Mouse (Mus musculus): ENCODE results near the gene Rtl8c. TPM values are rescaled to one million over a fixed set of nuclear protein-coding genes. Genes with fewer than 3 reads are reported as not detected.
A peak's percentile ranks its signal among the peaks of the same experiment; 100 is the strongest.
"Not testable (repeated sequence)": the region's sequence is repeated elsewhere in the genome, so short reads cannot be mapped to it uniquely, and the experiment has no call there.

Gene Rtl8c
- polyA plus RNA-seq (2017; shearing (Covaris generic)) = 10 to 100 TPM; 28.9 to 36.0 TPM

DNA sequence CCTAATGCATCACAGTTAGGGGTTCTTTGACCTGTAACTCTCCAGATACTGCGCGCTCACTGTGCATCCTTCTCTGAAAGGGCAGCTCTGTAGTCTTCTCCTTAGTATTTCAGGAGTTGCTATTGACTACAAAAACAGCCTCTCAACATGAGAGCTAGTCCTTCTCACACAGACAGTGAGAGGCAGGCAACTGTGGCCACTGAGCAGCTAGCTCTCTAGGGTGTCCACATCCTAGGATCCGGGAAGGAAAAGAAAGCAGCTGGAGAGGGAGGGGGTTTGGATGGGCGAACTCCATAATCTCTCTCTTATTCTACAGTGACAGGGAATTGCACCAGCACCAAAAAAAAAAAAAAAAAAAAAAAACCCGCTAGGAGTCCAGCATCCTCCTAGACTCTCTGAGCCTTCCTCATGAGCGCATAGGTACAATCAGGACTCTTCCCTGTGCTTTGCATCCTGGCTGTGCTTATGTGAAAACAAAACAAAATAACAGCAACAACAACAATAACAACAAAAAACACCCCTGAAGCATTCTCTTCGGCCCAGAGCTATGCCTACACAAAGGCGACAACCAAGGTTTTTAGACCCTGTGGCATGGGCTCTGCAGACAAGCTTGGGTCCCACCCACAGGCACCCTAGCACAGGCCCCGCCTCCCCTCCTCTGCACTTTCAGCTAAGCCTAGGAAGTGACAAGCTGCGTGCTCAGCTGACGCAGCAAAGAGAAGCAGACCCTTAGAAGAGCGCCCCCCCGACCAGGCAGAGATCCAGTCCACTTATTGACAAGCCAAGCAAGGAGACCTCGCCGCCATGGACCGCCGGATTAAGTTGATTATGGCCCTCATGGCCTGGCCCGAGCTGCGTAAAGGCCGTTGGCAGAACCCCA is at the start of gene Rtl8c:
Gene Rtl8c (plus strand): TSS at position 791 of the 880 bp plus-strand sequence.
- peak; percentile 88 for ATAC-seq

DNA sequence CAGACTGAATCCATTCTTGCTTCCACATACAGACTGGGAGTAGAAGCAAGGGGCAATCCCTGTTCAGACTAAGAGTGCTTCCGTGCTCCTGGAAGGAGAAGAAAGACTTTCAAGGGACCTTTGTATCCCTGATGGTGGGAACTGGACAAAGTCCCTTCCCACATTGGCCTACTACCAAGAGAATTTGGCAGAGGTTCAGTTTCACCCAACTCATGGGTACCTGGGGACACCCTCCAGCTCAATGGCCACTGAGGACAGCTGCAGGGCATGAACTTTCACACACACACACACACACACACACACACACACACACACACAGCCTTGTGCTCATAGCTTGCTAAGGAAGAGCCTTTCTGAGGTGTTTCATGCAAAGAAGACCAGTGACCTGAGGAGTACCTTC is 28.5 kb upstream of the Rtl8c start:
- ATAC-seq = no peak

DNA sequence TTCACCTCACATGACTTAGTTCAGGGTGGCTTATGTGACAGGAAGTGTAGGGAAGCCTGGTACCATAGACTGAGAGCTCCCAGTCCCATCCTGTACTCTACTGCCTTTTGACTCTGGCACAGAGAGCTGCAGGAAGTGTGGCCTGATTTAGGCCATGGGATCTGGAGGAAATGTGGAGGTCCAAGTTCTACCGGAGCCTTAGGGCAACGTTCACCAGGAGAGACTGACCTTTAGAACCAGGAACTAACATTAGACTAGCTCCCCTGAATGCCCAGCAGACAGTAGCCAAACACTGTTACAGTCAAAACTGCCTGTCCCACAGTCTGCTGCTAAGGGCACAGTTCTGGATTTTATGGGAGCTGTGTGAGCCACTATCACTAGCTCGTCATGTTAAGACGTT is 26.4 kb upstream of the Rtl8c start:
- not testable (repeated sequence) for ATAC-seq

GRCm38 (mm10) chrX:53583404-53583803 is 24.4 kb upstream of the Rtl8c start:
- ATAC-seq = not testable (repeated sequence)

GRCm38 (mm10) chrX:53599993-53600392 is 7.8 kb upstream of the Rtl8c start:
- ATAC-seq = peak; percentile 67

DNA sequence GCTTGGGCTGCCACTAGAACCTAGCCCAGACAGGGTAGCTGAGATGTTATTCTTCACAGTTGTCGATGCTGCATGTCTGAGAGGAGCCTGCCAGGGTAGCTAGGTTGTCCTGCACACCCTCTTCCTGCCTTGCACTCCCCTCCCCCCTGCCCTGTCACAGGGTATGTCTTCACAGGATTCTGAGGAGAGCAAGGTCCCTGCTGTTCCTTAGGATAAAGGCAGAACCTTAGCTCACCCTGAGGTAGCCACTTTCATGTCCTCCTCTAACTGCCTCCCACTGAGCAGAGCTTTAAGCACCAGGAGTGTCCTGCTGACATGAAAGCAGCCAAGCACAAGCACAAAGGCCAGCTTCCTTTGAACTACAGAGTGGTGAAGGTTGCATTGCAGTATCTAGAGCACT is 1.7 kb upstream of the Rtl8c start:
- not testable (repeated sequence) for ATAC-seq

GRCm38 (mm10) chrX:53608122-53608813 is 436 bp downstream of the Rtl8c start:
- peak; percentile 19 for ATAC-seq

- not testable (repeated sequence) for ATAC-seq
Measured at GRCm38 (mm10) chrX:53608879-53609278, 1.0 kb downstream of the Rtl8c start, which contains the start of gene Gm14597. TSS of gene Gm14597 (minus strand) at chrX:53608979.

DNA sequence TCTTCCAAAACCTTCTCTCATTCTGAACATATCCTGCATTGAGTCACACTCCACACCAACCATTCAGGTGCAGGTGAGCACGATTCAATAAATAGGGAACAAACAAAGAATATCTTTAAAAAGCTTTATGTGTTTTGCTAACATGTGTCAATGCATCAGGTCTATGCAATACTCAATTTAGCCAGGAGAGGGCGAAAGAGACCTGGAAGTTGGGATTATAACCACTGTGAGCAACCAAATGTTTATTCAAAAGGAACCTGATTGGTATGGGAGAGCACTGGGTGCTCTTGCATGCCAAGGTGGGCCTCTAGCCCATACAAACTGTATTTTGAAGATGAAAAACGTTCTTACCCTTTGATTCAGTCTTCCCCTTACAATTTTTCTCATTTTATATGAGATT is 2.7 kb downstream of the Rtl8c start:
- peak; percentile 69 for ATAC-seq

DNA sequence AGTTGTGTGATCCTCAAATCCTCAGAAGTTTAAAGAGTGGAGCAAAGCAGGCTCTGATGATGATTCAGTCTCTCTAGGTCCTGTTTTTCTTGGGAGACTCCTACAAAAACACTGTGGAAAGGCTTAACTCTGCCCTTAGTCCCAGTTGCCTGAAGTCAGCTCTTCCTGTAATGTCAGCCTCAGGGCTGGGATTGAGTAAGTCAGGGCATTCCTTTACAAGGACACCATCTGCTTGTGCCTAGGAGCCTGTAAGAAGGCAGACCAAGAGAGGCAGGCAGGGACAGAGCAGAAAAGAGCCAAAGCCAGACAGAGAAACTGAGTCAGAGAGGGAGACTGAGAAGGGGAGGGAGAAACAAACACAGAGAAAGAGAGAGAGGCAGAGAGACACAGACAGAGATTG is 3.6 kb downstream of the Rtl8c start:
- ATAC-seq = not testable (repeated sequence)

DNA sequence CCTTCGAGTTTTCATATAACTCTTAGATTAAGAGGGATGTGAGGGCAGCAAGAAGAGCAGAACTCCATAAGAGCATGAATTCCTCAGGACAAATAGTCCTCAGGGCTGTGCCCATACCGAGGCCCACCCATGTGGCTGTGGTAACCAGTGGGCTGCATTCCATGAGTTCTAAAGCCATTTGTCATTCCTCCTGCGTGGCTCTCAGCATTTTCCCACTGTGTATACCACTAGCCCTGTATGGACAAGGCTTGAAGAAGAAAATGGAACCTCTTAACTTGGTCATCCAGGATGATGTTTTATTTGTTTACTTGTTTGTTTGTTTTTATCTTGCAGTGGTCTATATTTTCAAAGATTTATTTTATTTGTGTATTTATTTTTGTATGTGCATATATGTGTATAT is 30.3 kb downstream of the Rtl8c start:
- ATAC-seq = not testable (repeated sequence)

GRCm38 (mm10) chrX:53642604-53642979 is 34.8 kb downstream of the Rtl8c start:
- ATAC-seq = not testable (repeated sequence)

- peak; percentile 98 for ATAC-seq
Measured at GRCm38 (mm10) chrX:53642980-53643961, 35.4 kb downstream of the Rtl8c start, which contains the start of gene Rtl8a. TSS of gene Rtl8a (minus strand) at chrX:53643682.

- no peak for ATAC-seq
Measured at GRCm38 (mm10) chrX:53645885-53646284, 38.1 kb downstream of the Rtl8c start.

DNA sequence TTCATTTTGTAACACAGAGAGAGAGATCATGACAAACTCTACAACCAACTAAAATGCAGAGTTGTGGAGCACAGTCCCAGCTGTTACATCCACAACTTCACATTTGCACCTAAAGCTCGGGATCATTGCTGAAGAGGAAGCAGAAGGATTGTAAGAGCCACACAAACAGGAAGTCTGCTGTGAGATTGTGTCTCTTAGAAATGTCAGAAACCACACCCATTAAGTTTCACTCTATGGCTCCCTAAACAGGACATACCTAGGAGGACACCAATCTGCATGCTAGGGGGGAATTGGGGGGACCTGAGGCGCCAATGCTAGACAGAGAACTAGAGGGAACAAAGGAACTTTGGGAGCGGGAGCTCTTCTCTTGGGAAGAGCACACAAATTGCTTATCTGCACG is 45.1 kb downstream of the Rtl8c start:
- peak; percentile 65 for ATAC-seq

Other genes starting within 250 kb of the Rtl8c start
- 10 to 100 TPM; 20.4 to 24.8 TPM for gene Mospd1, start 237.5 kb upstream of the Rtl8c start, polyA plus RNA-seq (2017; shearing (Covaris generic))
- gene Etd, start 173.1 kb upstream of the Rtl8c start, polyA plus RNA-seq (2017; shearing (Covaris generic)) = not detected
- not detected for gene Gm14597, start 947 bp downstream of the Rtl8c start, polyA plus RNA-seq (2017; shearing (Covaris generic))
- gene Rtl8a, start 35.6 kb downstream of the Rtl8c start, polyA plus RNA-seq (2017; shearing (Covaris generic)) = 10 to 100 TPM; 10.6 to 17.3 TPM
- gene Rtl8b, start 62.4 kb downstream of the Rtl8c start, polyA plus RNA-seq (2017; shearing (Covaris generic)) = 10 to 100 TPM; 11.7 to 13.9 TPM
- gene 4930502E18Rik, start 116.8 kb downstream of the Rtl8c start, polyA plus RNA-seq (2017; shearing (Covaris generic)) = not detected
- gene 1700013H16Rik, start 149.8 kb downstream of the Rtl8c start, polyA plus RNA-seq (2017; shearing (Covaris generic)) = not detected
- not detected for gene Zfp36l3, start 168.4 kb downstream of the Rtl8c start, polyA plus RNA-seq (2017; shearing (Covaris generic))
- gene Xlr, start 189.7 kb downstream of the Rtl8c start, polyA plus RNA-seq (2017; shearing (Covaris generic)) = 1 to 10 TPM; 3.5 to 4.1 TPM

Measured in CD4-positive, CD25-positive, alpha-beta regulatory T cell, adult 4 months (primary cell).